Mouse (Mus musculus): Measurements from ENCODE around the gene Uba7. TPM values are rescaled to one million over a fixed set of nuclear protein-coding genes. Genes with fewer than 3 reads are reported as not detected.

The Uba7 gene
- total and polyA plus RNA-seq, 3 experiments: 18.1 to 44.1 TPM; not detected in 1

DNA sequence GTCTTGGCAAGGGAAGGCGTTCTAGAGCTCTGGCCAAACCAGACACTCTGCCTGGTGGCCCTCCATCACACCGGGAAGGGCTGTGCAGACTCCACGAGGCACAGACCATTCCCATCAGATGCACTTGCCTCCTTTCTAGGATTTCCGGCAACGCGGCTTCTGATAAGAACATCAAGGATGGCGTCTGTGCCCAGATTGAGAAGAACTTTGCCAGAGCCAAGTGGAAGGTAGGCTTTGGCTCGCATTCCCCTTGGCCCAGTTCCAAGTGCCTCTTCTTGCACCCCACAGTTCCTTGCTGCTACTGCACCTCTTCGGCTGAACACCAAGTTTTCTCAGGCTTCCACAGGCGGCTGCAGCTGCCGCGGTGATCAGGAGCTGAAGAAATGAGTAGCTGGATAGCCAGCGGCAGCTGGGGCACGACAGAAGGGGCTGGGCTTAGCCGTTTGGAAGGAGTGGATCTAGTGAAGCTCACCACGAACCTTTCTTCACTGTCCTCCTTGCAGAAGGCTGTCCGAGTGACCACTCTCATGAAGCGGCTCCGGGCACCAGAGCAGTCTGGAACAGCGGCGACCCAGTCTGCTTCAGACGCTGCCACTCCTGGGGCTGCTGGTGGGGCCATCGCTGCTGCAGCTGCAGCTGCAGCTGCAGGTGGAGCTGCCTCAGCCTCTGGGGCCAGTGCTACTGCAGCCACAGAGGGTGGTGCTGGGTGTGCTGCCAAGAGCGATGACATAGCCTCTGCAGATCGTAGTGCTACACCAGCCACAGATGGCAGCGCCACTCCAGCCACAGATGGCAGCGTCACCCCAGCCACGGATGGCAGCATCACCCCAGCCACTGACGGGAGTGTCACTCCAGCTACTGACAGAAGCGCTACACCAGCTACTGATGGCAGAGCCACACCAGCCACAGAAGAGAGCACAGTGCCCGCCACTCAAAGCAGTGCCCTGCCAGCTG is 27.8 kb upstream of the Uba7 start:
- no peak overlapping the region for H3K9ac ChIP-seq (ENCODE audit: control insufficient read depth, low read depth, low read length, poor library complexity, severe bottlenecking)
- peaks cover 0 to 13% of the 10 kb centered on the region in 2 experiments; a peak in 2 of 4 replicates for H3K4me1 ChIP-seq (ENCODE audit: control insufficient read depth in 1 of 2, insufficient read depth in 2 of 2, low read length in 2 of 2)
- H3K27ac ChIP-seq (ENCODE audit: control insufficient read depth, low read depth, low read length): no peak overlapping the region
- H3K27me3 ChIP-seq (ENCODE audit: control insufficient read depth in 1 of 2, insufficient read depth in 2 of 2, low read length in 2 of 2): no peaks in the 10 kb centered on the region
- TF ChIP-seq UBTF (IDR thresholded peaks at IDR 0.05; ENCODE audit: borderline replicate concordance, insufficient read depth, low read depth, low read length) (no peak), MEF2A (IDR thresholded peaks at IDR 0.05; ENCODE audit: extremely low read depth, insufficient replicate concordance, low read depth, low read length, poor library complexity, severe bottlenecking) (no peak), ZMIZ1 (IDR thresholded peaks at IDR 0.05; ENCODE audit: low read depth, low read length) (no peak), JUND (IDR thresholded peaks at IDR 0.05; ENCODE audit: low read depth, low read length) (no peak)
- DNase-seq (ENCODE audit: low read depth, low spot score): no peak
- no peaks in the 10 kb centered on the region for H3K9me3 ChIP-seq (replicated peaks; ENCODE audit: insufficient read depth, low read length)
- peaks cover 0 to 9% of the 10 kb centered on the region in 2 experiments; a peak in 2 of 4 replicates for H3K36me3 ChIP-seq (ENCODE audit: control insufficient read depth in 1 of 2, insufficient read depth in 2 of 2, low read length in 2 of 2)
- no peak overlapping the region for H3K4me3 ChIP-seq (ENCODE audit: control insufficient read depth in 1 of 2, insufficient read depth in 1 of 2, low read depth in 2 of 2, low read length in 2 of 2)
- peaks cover 18% of the 10 kb centered on the region for H3K79me2 ChIP-seq (ENCODE audit: control insufficient read depth, insufficient read depth, low read length, poor library complexity)

DNA sequence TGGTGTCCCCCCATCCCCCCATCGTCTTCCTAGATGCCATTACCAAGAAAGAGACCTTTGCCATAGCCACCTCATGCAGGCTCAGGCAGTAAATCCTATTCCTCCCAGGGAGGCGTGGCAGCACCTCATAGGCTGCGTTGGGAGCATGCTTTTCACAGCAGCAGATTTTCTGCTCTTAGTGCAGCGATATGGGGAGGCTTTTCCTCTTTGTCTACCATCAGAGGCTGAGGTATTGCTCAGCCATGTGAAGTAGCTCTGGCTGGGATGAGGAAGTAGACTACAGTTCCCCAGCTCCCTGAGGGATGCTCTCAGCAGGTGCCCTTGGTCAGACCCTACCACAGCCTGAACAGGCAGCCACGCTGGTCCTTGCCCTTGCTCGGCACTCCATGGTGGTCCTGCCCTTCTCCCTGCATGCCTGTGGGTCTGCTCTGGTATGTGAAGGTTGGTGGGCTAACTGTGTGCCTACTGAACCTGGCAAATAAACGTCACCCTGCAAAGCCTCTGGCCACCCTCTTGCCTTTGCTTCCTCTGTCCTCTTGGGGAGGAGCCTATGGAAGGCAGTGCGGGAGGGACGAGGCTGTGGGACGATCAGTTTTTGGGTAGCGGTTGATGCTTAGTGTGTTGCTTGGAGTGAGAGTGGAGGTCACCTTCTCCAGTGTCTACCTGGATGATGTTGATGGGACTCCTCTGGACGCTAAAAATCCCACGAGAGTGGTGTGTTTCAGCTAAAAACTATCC is 26.0 kb upstream of the Uba7 start:
- H3K4me3 ChIP-seq (ENCODE audit: control insufficient read depth in 1 of 2, insufficient read depth in 1 of 2, low read depth in 2 of 2, low read length in 2 of 2): peak overlapping the region; percentile 71 to 96
- H3K79me2 ChIP-seq (ENCODE audit: control insufficient read depth, insufficient read depth, low read length, poor library complexity): peaks cover 31% of the 10 kb centered on the region

More for the DNA sequence above, 26.0 kb upstream of the Uba7 start:
- peak overlapping the region; percentile 86 for H3K9ac ChIP-seq (ENCODE audit: control insufficient read depth, low read depth, low read length, poor library complexity, severe bottlenecking)
- peak; percentile 30; the same call in 1 of the 2 replicates for TF ChIP-seq NELFE (IDR thresholded peaks at IDR 0.05; ENCODE audit: low read depth, low read length)
- peak; percentile 88; the same call in 1 of the 2 replicates for TF ChIP-seq UBTF (IDR thresholded peaks at IDR 0.05; ENCODE audit: borderline replicate concordance, insufficient read depth, low read depth, low read length)
- TF ChIP-seq ETS1 (IDR thresholded peaks at IDR 0.05; ENCODE audit: low read depth, low read length): 0 out of 2 replicates have a peak, but pooled peaks have one; percentile 5
- no peak for TF ChIP-seq NRF1 (IDR thresholded peaks at IDR 0.05; ENCODE audit: insufficient read depth, low read depth, low read length, poor library complexity, severe bottlenecking)
- TF ChIP-seq ZNF384 (IDR thresholded peaks at IDR 0.05; ENCODE audit: low read depth, low read length): no peak
- TF ChIP-seq CHD1 (IDR thresholded peaks at IDR 0.05; ENCODE audit: low read depth, low read length): no peak
- 0 out of 2 replicates have a peak, but pooled peaks have one; percentile 41 for TF ChIP-seq MAX (IDR thresholded peaks at IDR 0.05; ENCODE audit: low read length)
- TF ChIP-seq GABPA (IDR thresholded peaks at IDR 0.05; ENCODE audit: low read depth, low read length): no peak
- no peak for TF ChIP-seq E2F4 (IDR thresholded peaks at IDR 0.05; ENCODE audit: borderline replicate concordance, low read depth, low read length)
- TF ChIP-seq MAFK (IDR thresholded peaks at IDR 0.05; ENCODE audit: borderline replicate concordance, low read depth, low read length): no peak
- no peak for TF ChIP-seq JUND (IDR thresholded peaks at IDR 0.05; ENCODE audit: low read depth, low read length)
- TF ChIP-seq EP300 (IDR thresholded peaks at IDR 0.05; ENCODE audit: low read depth in 1 of 2, low read length in 2 of 2): no peak; a peak in 1 of 4 replicates
- peak; percentile 49; the same call in 1 of the 2 replicates for TF ChIP-seq MXI1 (IDR thresholded peaks at IDR 0.05; ENCODE audit: low read depth, low read length)
- TF ChIP-seq KAT2A (conservative IDR thresholded peaks at IDR 0.05; ENCODE audit: low read depth, low read length): no peak
- no peak for TF ChIP-seq CHD2 (IDR thresholded peaks at IDR 0.05; ENCODE audit: low read length)
- TF ChIP-seq SMC3 (IDR thresholded peaks at IDR 0.05; ENCODE audit: low read depth, low read length): no peak
- TF ChIP-seq POLR2A (IDR thresholded peaks at IDR 0.05; ENCODE audit: control insufficient read depth in 1 of 2, insufficient read depth in 1 of 2, low read depth in 1 of 2, low read length in 2 of 2, poor library complexity in 1 of 2): peak; percentile 41 to 56; a peak in 2 of 4 replicates
- peak; percentile 96 for TF ChIP-seq TBP (IDR thresholded peaks at IDR 0.05; ENCODE audit: low read depth, low read length)
- TF ChIP-seq MAZ (IDR thresholded peaks at IDR 0.05; ENCODE audit: low read depth, low read length): no peak
- TF ChIP-seq MEF2A (IDR thresholded peaks at IDR 0.05; ENCODE audit: extremely low read depth, insufficient replicate concordance, low read depth, low read length, poor library complexity, severe bottlenecking): no peak
- no peak for TF ChIP-seq MYB (IDR thresholded peaks at IDR 0.05; ENCODE audit: low read depth, low read length)
- no peak for TF ChIP-seq GATA1 (IDR thresholded peaks at IDR 0.05; ENCODE audit: low read depth, low read length)
- no peak for TF ChIP-seq POLR2AphosphoS2 (IDR thresholded peaks at IDR 0.05; ENCODE audit: low read length)
- no peak for TF ChIP-seq SIN3A (IDR thresholded peaks at IDR 0.05; ENCODE audit: low read length)
- TF ChIP-seq USF1 (IDR thresholded peaks at IDR 0.05; ENCODE audit: low read depth, low read length): no peak
- H3K36me3 ChIP-seq (ENCODE audit: control insufficient read depth in 1 of 2, insufficient read depth in 2 of 2, low read length in 2 of 2): peaks cover 0 to 12% of the 10 kb centered on the region in 2 experiments; a peak in 2 of 4 replicates
- H3K9me3 ChIP-seq (replicated peaks; ENCODE audit: insufficient read depth, low read length): no peaks in the 10 kb centered on the region
- H3K27ac ChIP-seq (ENCODE audit: control insufficient read depth, low read depth, low read length): peak overlapping the region; percentile 64
- no peaks in the 10 kb centered on the region for H3K27me3 ChIP-seq (ENCODE audit: control insufficient read depth in 1 of 2, insufficient read depth in 2 of 2, low read length in 2 of 2)
- H3K4me1 ChIP-seq (ENCODE audit: control insufficient read depth in 1 of 2, insufficient read depth in 2 of 2, low read length in 2 of 2): peaks cover 0 to 13% of the 10 kb centered on the region in 2 experiments; a peak in 2 of 4 replicates
- DNase-seq (ENCODE audit: low read depth, low spot score): peak; percentile 70

All from MEL (cell line).